Mouse (Mus musculus): Measurements from ENCODE around the gene Baiap2.
A peak's percentile ranks its signal among the peaks of the same experiment; 100 is the strongest.

Gene Baiap2

DNA sequence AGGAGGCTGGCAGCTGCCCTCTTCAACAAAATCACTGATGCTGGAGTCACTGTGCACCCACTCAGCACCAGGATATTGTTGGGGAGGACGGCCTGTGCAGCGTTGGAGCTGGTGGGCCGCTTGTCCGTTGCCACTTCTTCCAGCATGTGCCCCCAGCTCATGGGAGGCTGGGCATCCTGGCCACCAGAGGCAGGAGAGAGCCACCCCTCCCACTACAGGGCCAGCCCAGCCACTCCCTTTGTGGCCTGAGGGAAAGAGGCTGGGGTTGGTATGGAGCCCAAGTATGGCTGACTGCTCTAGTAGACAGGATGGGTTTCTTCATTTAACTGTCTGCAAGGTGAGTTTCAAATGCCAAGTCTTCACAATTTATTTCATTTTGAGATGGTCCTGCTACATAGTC is 72.2 kb downstream of the Baiap2 start:
- Histone ChIP-seq H3K27me3 (ENCODE audit: control insufficient read depth, insufficient read depth, low read length, poor library complexity, severe bottlenecking) (no peaks in the 10 kb centered on the region), H3K36me3 (ENCODE audit: control insufficient read depth, insufficient read depth, low read length, poor library complexity, severe bottlenecking) (no peaks in the 10 kb centered on the region)
- no peak for DNase-seq (ENCODE audit: low read depth, low spot score)

DNA sequence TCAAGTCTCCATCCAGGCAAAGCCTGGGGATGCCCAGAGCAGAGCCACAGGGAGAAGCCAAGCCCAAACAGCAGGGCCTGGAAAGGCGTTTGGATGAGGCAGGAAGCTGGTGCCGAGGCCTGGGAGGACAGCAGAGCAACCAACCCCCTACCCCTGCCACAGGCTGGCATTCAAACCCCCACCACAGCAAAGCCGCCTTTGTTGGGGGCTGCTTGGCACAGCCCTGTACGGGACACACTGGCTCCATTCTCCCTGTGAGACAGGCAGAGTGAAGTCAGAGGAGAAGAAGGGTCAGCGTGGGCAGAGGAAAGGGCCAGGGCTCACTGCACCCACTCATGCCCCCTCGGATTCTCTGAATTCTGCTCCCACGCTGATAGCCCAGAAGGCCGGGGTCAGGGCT is 74.4 kb downstream of the Baiap2 start:
- Histone ChIP-seq H3K27me3 (ENCODE audit: control insufficient read depth, insufficient read depth, low read length, poor library complexity, severe bottlenecking) (no peaks in the 10 kb centered on the region), H3K36me3 (ENCODE audit: control insufficient read depth, insufficient read depth, low read length, poor library complexity, severe bottlenecking) (no peaks in the 10 kb centered on the region)
- DNase-seq (ENCODE audit: low read depth, low spot score), result no peak

- no peak for DNase-seq (ENCODE audit: low read depth, low spot score)
- H3K36me3 ChIP-seq (ENCODE audit: control insufficient read depth, insufficient read depth, low read length, poor library complexity, severe bottlenecking), result no peaks in the 10 kb centered on the region
- no peaks in the 10 kb centered on the region for H3K27me3 ChIP-seq (ENCODE audit: control insufficient read depth, insufficient read depth, low read length, poor library complexity, severe bottlenecking)
These were observed 77.2 kb downstream of the Baiap2 start for GRCm38 (mm10) chr11:120019542-120020440.

DNA sequence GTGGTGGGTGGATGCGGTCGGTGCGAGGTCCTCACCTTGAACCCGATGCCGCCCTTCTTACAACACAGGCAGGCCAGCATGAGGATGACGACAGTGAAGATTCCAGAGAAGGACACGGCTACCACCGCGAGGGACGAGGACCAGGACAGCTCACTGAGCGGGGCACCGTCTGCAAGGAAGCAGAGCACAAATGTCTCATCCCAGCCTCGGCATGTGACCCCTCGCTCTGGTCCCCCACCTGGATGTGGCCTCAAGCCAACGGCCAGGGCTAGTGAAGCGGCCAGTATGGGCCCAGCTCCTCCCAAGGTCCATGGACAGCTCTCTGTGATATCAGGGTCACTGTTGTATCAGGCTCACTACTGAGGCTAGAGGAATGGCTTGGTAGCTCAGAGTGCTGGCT is 78.8 kb downstream of the Baiap2 start:
- Histone ChIP-seq H3K36me3 (ENCODE audit: control insufficient read depth, insufficient read depth, low read length, poor library complexity, severe bottlenecking) (no peaks in the 10 kb centered on the region), H3K27me3 (ENCODE audit: control insufficient read depth, insufficient read depth, low read length, poor library complexity, severe bottlenecking) (no peaks in the 10 kb centered on the region)
- DNase-seq (ENCODE audit: low read depth, low spot score), result no peak

GRCm38 (mm10) chr11:120022216-120022615 is 79.7 kb downstream of the Baiap2 start:
- Histone ChIP-seq H3K27me3 (ENCODE audit: control insufficient read depth, insufficient read depth, low read length, poor library complexity, severe bottlenecking) (no peaks in the 10 kb centered on the region), H3K36me3 (ENCODE audit: control insufficient read depth, insufficient read depth, low read length, poor library complexity, severe bottlenecking) (no peaks in the 10 kb centered on the region)
- DNase-seq (ENCODE audit: low read depth, low spot score), result no peak

DNA sequence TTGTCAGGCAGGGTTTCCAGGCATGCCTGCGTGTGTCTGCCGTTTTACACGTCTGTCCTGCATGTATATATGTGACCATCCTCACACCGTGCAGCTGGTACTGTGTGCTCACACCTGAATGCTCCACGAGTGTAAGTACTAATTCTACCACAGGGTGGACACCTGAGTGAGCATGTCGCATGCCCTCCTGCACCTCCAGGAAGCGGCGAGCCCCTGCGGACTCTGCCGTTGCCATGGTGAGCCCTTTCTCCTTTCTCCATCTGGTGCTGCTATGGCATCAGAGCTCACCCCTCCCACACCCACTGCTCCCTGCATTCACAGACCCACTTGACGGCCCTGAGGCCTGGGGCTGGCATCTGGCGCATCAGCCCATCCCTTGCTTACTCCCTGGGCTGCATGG is 80.3 kb downstream of the Baiap2 start:
- DNase-seq (ENCODE audit: low read depth, low spot score), result no peak
- Histone ChIP-seq H3K36me3 (ENCODE audit: control insufficient read depth, insufficient read depth, low read length, poor library complexity, severe bottlenecking) (no peaks in the 10 kb centered on the region), H3K27me3 (ENCODE audit: control insufficient read depth, insufficient read depth, low read length, poor library complexity, severe bottlenecking) (no peaks in the 10 kb centered on the region)

DNA sequence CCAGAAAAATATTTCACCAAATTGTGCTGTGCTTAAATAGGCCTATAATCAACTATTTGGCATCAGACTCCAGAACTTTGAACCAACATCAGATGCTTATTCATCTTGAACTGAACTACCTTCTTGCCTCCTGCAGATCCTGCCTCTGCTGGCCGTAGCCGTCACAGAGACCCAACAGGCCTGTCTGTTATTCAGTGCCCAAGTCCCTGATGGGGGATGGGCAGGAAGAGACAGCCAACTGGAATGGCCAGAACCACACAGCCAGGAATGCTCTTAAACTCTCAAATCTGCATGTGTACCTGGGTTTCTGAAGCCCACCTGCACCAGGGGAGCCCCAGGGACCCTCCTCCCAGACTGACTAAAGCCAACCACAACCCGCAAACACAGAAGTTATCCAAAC is 84.4 kb downstream of the Baiap2 start:
- Histone ChIP-seq H3K36me3 (ENCODE audit: control insufficient read depth, insufficient read depth, low read length, poor library complexity, severe bottlenecking) (no peaks in the 10 kb centered on the region), H3K27me3 (ENCODE audit: control insufficient read depth, insufficient read depth, low read length, poor library complexity, severe bottlenecking) (no peaks in the 10 kb centered on the region)
- no peak for DNase-seq (ENCODE audit: low read depth, low spot score)

DNA sequence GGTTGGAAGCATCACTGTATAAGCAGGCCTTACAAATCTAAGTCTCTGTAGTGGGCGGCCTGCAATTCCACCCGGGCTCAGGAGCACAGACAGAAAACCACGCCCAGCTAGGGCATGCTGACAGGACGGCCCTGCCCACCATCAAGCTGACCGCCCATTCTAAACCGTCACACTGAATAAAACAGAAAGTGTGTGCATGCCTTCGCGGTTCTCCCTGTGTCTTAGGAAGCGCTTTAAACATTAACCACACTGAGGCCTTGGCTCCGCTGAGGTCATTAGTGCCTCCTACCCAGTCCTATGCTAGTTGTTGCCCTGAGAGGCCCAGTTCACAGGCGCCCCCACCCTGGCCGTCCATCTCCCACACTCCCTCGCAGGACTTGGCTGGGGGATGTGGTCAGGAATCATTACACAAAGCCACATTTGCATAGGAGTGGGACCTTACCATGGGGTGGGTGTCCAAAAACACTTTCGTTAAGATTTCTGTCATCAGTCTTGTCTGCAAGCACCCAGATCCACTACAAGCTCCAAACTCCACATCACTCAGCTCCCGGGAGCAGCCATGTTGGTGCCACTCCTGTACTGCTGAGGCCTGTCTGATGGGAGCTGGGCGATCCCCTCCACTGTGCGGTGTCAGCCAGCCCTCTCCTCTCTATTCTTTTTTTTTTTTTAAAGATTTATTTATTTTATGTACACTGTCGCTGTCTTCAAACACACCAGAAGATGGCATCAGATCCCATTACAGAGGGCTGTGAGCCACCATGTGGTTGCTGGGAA is 85.9 kb downstream of the Baiap2 start:
- DNase-seq (ENCODE audit: low read depth, low spot score), result no peak
- H3K36me3 ChIP-seq (ENCODE audit: control insufficient read depth, insufficient read depth, low read length, poor library complexity, severe bottlenecking), result no peaks in the 10 kb centered on the region

DNA sequence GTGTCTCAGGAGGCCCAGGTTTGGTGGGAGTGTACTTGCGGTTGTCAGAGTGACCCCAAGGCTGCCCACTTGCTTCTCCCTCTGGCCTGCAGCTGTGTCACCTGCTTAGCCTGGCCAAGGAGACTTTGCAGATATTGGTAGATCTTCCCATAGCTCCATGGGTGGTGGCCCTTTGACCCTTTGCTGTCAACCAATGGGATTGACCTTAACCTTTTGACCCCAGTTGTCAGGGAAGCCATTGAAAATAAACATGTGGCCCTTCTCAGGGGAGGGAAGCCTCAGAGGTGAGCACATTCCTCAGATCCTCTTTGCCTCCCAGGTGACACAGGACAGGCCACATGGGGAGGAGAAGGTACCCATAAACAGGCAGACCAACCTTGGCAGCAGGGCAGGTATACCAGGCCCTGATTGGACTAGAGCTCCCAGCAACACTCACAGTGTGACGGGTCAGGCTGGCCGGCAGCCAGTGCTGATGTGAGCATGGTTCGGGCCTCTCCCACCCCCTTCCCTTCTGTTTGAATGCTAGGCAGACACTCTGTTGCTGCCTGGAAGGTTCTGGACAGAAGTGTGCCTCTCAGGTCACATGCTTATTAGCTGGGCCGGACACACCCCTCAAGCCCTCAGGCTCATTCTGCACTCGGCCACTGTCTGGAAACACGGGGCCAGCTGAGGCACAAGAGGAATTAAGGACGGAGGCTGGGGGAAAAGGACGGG is 87.0 kb downstream of the Baiap2 start:
- no peaks in the 10 kb centered on the region for H3K27me3 ChIP-seq (ENCODE audit: control insufficient read depth, insufficient read depth, low read length, poor library complexity, severe bottlenecking)
- H3K36me3 ChIP-seq (ENCODE audit: control insufficient read depth, insufficient read depth, low read length, poor library complexity, severe bottlenecking), result no peaks in the 10 kb centered on the region
- no peak for DNase-seq (ENCODE audit: low read depth, low spot score)

More for the DNA sequence above, 85.9 kb downstream of the Baiap2 start:
- H3K27me3 ChIP-seq (ENCODE audit: control insufficient read depth, insufficient read depth, low read length, poor library complexity, severe bottlenecking), result no peaks in the 10 kb centered on the region

GRCm38 (mm10) chr11:120030145-120030901 is 87.8 kb downstream of the Baiap2 start:
- DNase-seq (ENCODE audit: low read depth, low spot score), result peak; percentile 41
- H3K36me3 ChIP-seq (ENCODE audit: control insufficient read depth, insufficient read depth, low read length, poor library complexity, severe bottlenecking), result no peaks in the 10 kb centered on the region
- H3K27me3 ChIP-seq (ENCODE audit: control insufficient read depth, insufficient read depth, low read length, poor library complexity, severe bottlenecking), result no peaks in the 10 kb centered on the region

GRCm38 (mm10) chr11:120032052-120032451 is 89.5 kb downstream of the Baiap2 start:
- no peak for DNase-seq (ENCODE audit: low read depth, low spot score)
- H3K27me3 ChIP-seq (ENCODE audit: control insufficient read depth, insufficient read depth, low read length, poor library complexity, severe bottlenecking), result no peaks in the 10 kb centered on the region

DNA sequence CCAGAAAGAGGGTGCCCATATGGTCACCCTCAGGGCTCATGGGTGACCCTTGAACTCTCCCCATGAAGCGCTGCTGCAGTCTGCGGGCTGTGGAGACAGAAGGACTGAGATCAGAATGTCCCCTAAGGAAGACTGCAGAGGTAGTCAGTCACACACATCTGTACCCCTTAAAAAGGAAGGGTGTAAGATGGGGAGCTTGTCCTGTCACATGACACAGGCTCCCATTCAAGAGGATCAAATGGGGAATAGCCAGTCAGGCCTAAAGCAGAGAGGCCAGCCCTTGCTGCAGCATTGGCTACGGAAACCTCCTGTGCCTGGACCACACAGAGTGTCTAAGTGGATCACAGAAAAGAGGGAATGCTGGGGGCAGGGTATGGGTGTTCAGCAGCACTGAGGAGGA is 90.9 kb downstream of the Baiap2 start:
- H3K36me3 ChIP-seq (ENCODE audit: control insufficient read depth, insufficient read depth, low read length, poor library complexity, severe bottlenecking), result no peaks in the 10 kb centered on the region
- no peak for DNase-seq (ENCODE audit: low read depth, low spot score)
- no peaks in the 10 kb centered on the region for H3K27me3 ChIP-seq (ENCODE audit: control insufficient read depth, insufficient read depth, low read length, poor library complexity, severe bottlenecking)

More at GRCm38 (mm10) chr11:120032052-120032451, 89.5 kb downstream of the Baiap2 start:
- H3K36me3 ChIP-seq (ENCODE audit: control insufficient read depth, insufficient read depth, low read length, poor library complexity, severe bottlenecking), result no peaks in the 10 kb centered on the region

DNA sequence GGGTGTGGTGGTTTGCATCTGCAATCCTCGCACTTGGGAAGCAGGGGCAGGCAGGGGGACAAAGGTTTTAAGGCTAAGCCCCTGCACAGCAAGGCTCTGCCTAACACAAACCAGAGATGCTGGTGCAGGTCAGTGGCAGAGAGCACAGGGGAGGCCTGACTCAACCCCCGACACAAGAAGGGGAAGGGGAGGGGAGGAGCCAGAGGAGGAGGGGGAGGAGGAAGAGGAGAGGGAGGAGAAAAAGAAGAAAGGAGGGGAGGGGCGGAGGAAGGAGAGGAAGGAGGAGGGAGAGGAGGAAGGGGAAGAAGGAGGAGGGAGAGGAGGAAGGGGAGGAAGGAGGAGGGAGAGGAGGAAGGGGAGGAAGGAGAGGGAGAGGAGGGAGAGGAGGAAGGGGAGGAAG is 91.7 kb downstream of the Baiap2 start:
- Histone ChIP-seq H3K36me3 (ENCODE audit: control insufficient read depth, insufficient read depth, low read length, poor library complexity, severe bottlenecking) (no peaks in the 10 kb centered on the region), H3K27me3 (ENCODE audit: control insufficient read depth, insufficient read depth, low read length, poor library complexity, severe bottlenecking) (no peaks in the 10 kb centered on the region)
- DNase-seq (ENCODE audit: low read depth, low spot score), result no peak

GRCm38 (mm10) chr11:120034762-120035161 is 92.2 kb downstream of the Baiap2 start:
- H3K36me3 ChIP-seq (ENCODE audit: control insufficient read depth, insufficient read depth, low read length, poor library complexity, severe bottlenecking), result no peaks in the 10 kb centered on the region
- no peak for DNase-seq (ENCODE audit: low read depth, low spot score)
- H3K27me3 ChIP-seq (ENCODE audit: control insufficient read depth, insufficient read depth, low read length, poor library complexity, severe bottlenecking), result no peaks in the 10 kb centered on the region

Measured in splenic B cell, adult 2 months (primary cell).